Mouse (Mus musculus): Measurements from ENCODE around the gene Trpt1. TPM values are rescaled to one million over a fixed set of nuclear protein-coding genes. Genes with fewer than 3 reads are reported as not detected.

Trpt1 gene
- total and polyA plus RNA-seq, 3 experiments, result 20.7 to 26.4 (median 26.3) TPM

DNA sequence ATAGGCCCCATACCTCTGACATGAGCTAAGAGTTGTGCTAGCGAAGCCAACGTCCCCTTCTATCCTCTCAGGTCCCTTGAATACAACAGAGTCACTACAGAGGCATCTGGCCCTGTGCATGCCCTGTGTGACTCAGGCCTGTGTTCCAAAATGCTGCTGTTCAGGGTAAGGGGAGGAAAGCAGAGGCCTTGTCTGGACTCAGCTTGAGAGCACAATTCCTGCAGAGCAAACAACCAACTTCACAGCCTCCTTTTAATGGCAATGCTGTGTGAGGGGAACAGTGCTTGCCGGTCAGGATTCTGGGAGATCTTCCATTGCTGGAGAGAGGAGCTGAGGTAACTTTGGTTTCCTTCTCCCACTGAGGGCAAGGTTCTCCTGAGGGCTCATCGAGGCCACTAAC, 48.3 kb downstream of the Trpt1 start:
- TF ChIP-seq EP300 (IDR thresholded peaks at IDR 0.05; ENCODE audit: insufficient read depth, low read depth, low read length) (no peak), POLR2A (IDR thresholded peaks at IDR 0.05; ENCODE audit: insufficient read depth, low read depth, low read length) (no peak), CTCF (IDR thresholded peaks at IDR 0.05) (no peak)
- no peaks in the 10 kb centered on the region for H3K36me3 ChIP-seq (ENCODE audit: control insufficient read depth, insufficient read depth, low read length)
- intact Hi-C loops (cut with DNase I), result no loop called here
- peak overlapping the region; percentile 65 for H3K27ac ChIP-seq
- H3K79me2 ChIP-seq (replicated peaks; ENCODE audit: control insufficient read depth, insufficient read depth, low read length), result no peaks in the 10 kb centered on the region
- 54% methylated on average over 4 of the region's 4 CpGs for WGBS
- no peak for DNase-seq
- no peaks in the 10 kb centered on the region for H3K27me3 ChIP-seq (ENCODE audit: control insufficient read depth, insufficient read depth, low read length)
- H3K4me3 ChIP-seq, result no peak overlapping the region
- H3K4me1 ChIP-seq (ENCODE audit: control insufficient read depth, insufficient read depth, low read length), result peaks cover 8% of the 10 kb centered on the region
- H3K9ac ChIP-seq (ENCODE audit: low read depth, low read length), result no peak overlapping the region

GRCm38 (mm10) chr19:7044706-7045105, 48.8 kb downstream of the Trpt1 start:
- intact Hi-C loops (cut with DNase I), result no loop called here
- H3K79me2 ChIP-seq (replicated peaks; ENCODE audit: control insufficient read depth, insufficient read depth, low read length), result no peaks in the 10 kb centered on the region
- H3K36me3 ChIP-seq (ENCODE audit: control insufficient read depth, insufficient read depth, low read length), result no peaks in the 10 kb centered on the region
- H3K27ac ChIP-seq, result peak overlapping the region; percentile 65
- TF ChIP-seq CTCF (IDR thresholded peaks at IDR 0.05), result no peak
- TF ChIP-seq EP300 (IDR thresholded peaks at IDR 0.05; ENCODE audit: insufficient read depth, low read depth, low read length), result no peak
- no peak for TF ChIP-seq POLR2A (IDR thresholded peaks at IDR 0.05; ENCODE audit: insufficient read depth, low read depth, low read length)
- peaks cover 8% of the 10 kb centered on the region for H3K4me1 ChIP-seq (ENCODE audit: control insufficient read depth, insufficient read depth, low read length)
- H3K9ac ChIP-seq (ENCODE audit: low read depth, low read length), result no peak overlapping the region
- no peaks in the 10 kb centered on the region for H3K27me3 ChIP-seq (ENCODE audit: control insufficient read depth, insufficient read depth, low read length)
- WGBS, result 27% methylated on average over 4 of the region's 4 CpGs
- DNase-seq, result peak in 1 of 2 experiments; percentile 47
- H3K4me3 ChIP-seq, result no peak overlapping the region

Other genes with a start within 250 kb of the Trpt1 start
- 10 to 100 TPM; 15.9 to 17.9 TPM for gene Rps6ka4, start 155.5 kb upstream of the Trpt1 start, total RNA-seq (2021)
- 11.8 and 12.9 TPM in 2 replicates for gene Rps6ka4, start 155.5 kb upstream of the Trpt1 start, polyA plus RNA-seq (2012; rRNA removed)
- 1 to 10 TPM in 1 of 2 experiments, under 1 TPM in 1; 0.86 to 1.0 TPM for gene Ccdc88b, start 137.9 kb upstream of the Trpt1 start, total RNA-seq (2021)
- gene Ccdc88b, start 137.9 kb upstream of the Trpt1 start, polyA plus RNA-seq (2012; rRNA removed), result 0.94 and 1.8 TPM in 2 replicates
- 10 to 100 TPM; 32.0 to 38.5 TPM for gene Trmt112, start 86.4 kb upstream of the Trpt1 start, total RNA-seq (2021)
- gene Trmt112, start 86.4 kb upstream of the Trpt1 start, polyA plus RNA-seq (2012; rRNA removed), result 67.9 and 71.5 TPM in 2 replicates
- 100 to 1,000 TPM; 651 to 766 TPM for gene Prdx5, start 86.0 kb upstream of the Trpt1 start, total RNA-seq (2021)
- 411 and 490 TPM in 2 replicates for gene Prdx5, start 86.0 kb upstream of the Trpt1 start, polyA plus RNA-seq (2012; rRNA removed)
- gene Esrra, start 74.3 kb upstream of the Trpt1 start, total RNA-seq (2021), result 100 to 1,000 TPM; 156 to 180 TPM
- 135 and 152 TPM in 2 replicates for gene Esrra, start 74.3 kb upstream of the Trpt1 start, polyA plus RNA-seq (2012; rRNA removed)
- gene Catsperz, start 70.8 kb upstream of the Trpt1 start, total RNA-seq (2021), result not detected
- gene Catsperz, start 70.8 kb upstream of the Trpt1 start, polyA plus RNA-seq (2012; rRNA removed), result 0.23 and 0.64 TPM in 2 replicates
- not detected for gene Kcnk4, start 61.6 kb upstream of the Trpt1 start, total RNA-seq (2021)
- 0.21 TPM in 1 of 2 replicates, not detected in the other for gene Kcnk4, start 61.6 kb upstream of the Trpt1 start, polyA plus RNA-seq (2012; rRNA removed)
- 10 to 100 TPM; 21.1 to 25.8 TPM for gene Bad, start 54.3 kb upstream of the Trpt1 start, total RNA-seq (2021)
- gene Bad, start 54.3 kb upstream of the Trpt1 start, polyA plus RNA-seq (2012; rRNA removed), result 30.6 and 33.5 TPM in 2 replicates
- gene Gpr137, start 53.7 kb upstream of the Trpt1 start, total RNA-seq (2021), result 10 to 100 TPM; 34.1 to 35.4 TPM
- gene Gpr137, start 53.7 kb upstream of the Trpt1 start, polyA plus RNA-seq (2012; rRNA removed), result 53.4 and 60.4 TPM in 2 replicates
- gene Ppp1r14b, start 21.2 kb upstream of the Trpt1 start, total RNA-seq (2021), result 10 to 100 TPM; 85.8 to 91.0 TPM
- 42.3 and 56.8 TPM in 2 replicates for gene Ppp1r14b, start 21.2 kb upstream of the Trpt1 start, polyA plus RNA-seq (2012; rRNA removed)
- gene Plcb3, start 19.7 kb upstream of the Trpt1 start, total RNA-seq (2021), result 10 to 100 TPM; 14.6 to 15.2 TPM
- 27.5 and 33.7 TPM in 2 replicates for gene Plcb3, start 19.7 kb upstream of the Trpt1 start, polyA plus RNA-seq (2012; rRNA removed)
- 10 to 100 TPM; 23.2 to 24.7 TPM for gene Fkbp2, start 15.6 kb upstream of the Trpt1 start, total RNA-seq (2021)
- gene Fkbp2, start 15.6 kb upstream of the Trpt1 start, polyA plus RNA-seq (2012; rRNA removed), result 21.1 and 27.6 TPM in 2 replicates
- gene Vegfb, start 8.5 kb upstream of the Trpt1 start, total RNA-seq (2021), result 100 to 1,000 TPM; 413 to 501 TPM
- gene Vegfb, start 8.5 kb upstream of the Trpt1 start, polyA plus RNA-seq (2012; rRNA removed), result 257 and 355 TPM in 2 replicates
- gene Dnajc4, start 3.6 kb upstream of the Trpt1 start, total RNA-seq (2021), result 10 to 100 TPM; 45.6 to 57.4 TPM
- gene Dnajc4, start 3.6 kb upstream of the Trpt1 start, polyA plus RNA-seq (2012; rRNA removed), result 57.6 and 68.4 TPM in 2 replicates
- 10 to 100 TPM; 25.5 to 33.6 TPM for gene Nudt22, start within 50 bp of the Trpt1 start, total RNA-seq (2021)
- gene Nudt22, start within 50 bp of the Trpt1 start, polyA plus RNA-seq (2012; rRNA removed), result 44.5 and 47.4 TPM in 2 replicates
- 1 to 10 TPM; 5.2 to 9.0 TPM for gene Fermt3, start 23.3 kb downstream of the Trpt1 start, total RNA-seq (2021)
- gene Fermt3, start 23.3 kb downstream of the Trpt1 start, polyA plus RNA-seq (2012; rRNA removed), result 4.7 and 7.8 TPM in 2 replicates
- gene Stip1, start 43.8 kb downstream of the Trpt1 start, total RNA-seq (2021), result 100 to 1,000 TPM; 117 to 121 TPM
- 49.9 and 80.2 TPM in 2 replicates for gene Stip1, start 43.8 kb downstream of the Trpt1 start, polyA plus RNA-seq (2012; rRNA removed)
- gene Macrod1, start 60.7 kb downstream of the Trpt1 start, total RNA-seq (2021), result 100 to 1,000 TPM; 262 to 309 TPM
- gene Macrod1, start 60.7 kb downstream of the Trpt1 start, polyA plus RNA-seq (2012; rRNA removed), result 260 and 278 TPM in 2 replicates
- gene Flrt1, start 109.6 kb downstream of the Trpt1 start, total RNA-seq (2021), result 1 to 10 TPM; 1.1 to 1.2 TPM
- 0.84 and 0.94 TPM in 2 replicates for gene Flrt1, start 109.6 kb downstream of the Trpt1 start, polyA plus RNA-seq (2012; rRNA removed)
- 10 to 100 TPM; 62.1 to 70.9 TPM for gene Otub1, start 210.2 kb downstream of the Trpt1 start, total RNA-seq (2021)
- gene Otub1, start 210.2 kb downstream of the Trpt1 start, polyA plus RNA-seq (2012; rRNA removed), result 73.3 and 84.2 TPM in 2 replicates
- 100 to 1,000 TPM; 384 to 424 TPM for gene Cox8a, start 221.5 kb downstream of the Trpt1 start, total RNA-seq (2021)
- gene Cox8a, start 221.5 kb downstream of the Trpt1 start, polyA plus RNA-seq (2012; rRNA removed), result 589 and 775 TPM in 2 replicates
- gene Naa40, start 245.1 kb downstream of the Trpt1 start, total RNA-seq (2021), result 10 to 100 TPM; 14.9 to 16.4 TPM
- 23.8 and 31.8 TPM in 2 replicates for gene Naa40, start 245.1 kb downstream of the Trpt1 start, polyA plus RNA-seq (2012; rRNA removed)

Data from heart, adult 2 months (tissue).